Mouse (Mus musculus): ENCODE measurements around the gene Pdia5. TPM values are rescaled to one million over a fixed set of nuclear protein-coding genes. Genes with fewer than 3 reads are reported as not detected.

Pdia5 gene
- total and polyA plus RNA-seq, 3 experiments, result not detected

- Histone ChIP-seq H3K4me1 (ENCODE audit: control insufficient read depth in 1 of 2, insufficient read depth in 2 of 2) (no peaks in the 10 kb centered on the region; a peak in 1 of 4 replicates), H3K4me2 (ENCODE audit: insufficient read depth, low read depth, poor library complexity, severe bottlenecking) (no peak overlapping the region), H3K79me2 (replicated peaks; ENCODE audit: control insufficient read depth, extremely low read depth, insufficient read depth, poor library complexity, severe bottlenecking) (no peaks in the 10 kb centered on the region), H3K4me3 (replicated peaks in 1 of 3; ENCODE audit: low read depth in 2 of 3, low read length in 2 of 3, poor library complexity in 1 of 3) (no peak overlapping the region), H3K36me3 (replicated peaks in 1 of 2; ENCODE audit: control insufficient read depth in 1 of 2, insufficient read depth in 1 of 2, low read length in 1 of 2) (no peaks in the 10 kb centered on the region), H3K27me3 (replicated peaks) (peaks cover 94% of the 10 kb centered on the region), H3K9me3 (replicated peaks; ENCODE audit: low read length) (peaks cover 3% of the 10 kb centered on the region), H3K9ac (ENCODE audit: insufficient read depth, low read depth) (no peak overlapping the region), H3K27ac (ENCODE audit: insufficient read depth, low read depth) (no peak overlapping the region)
- TF ChIP-seq NRF1 (IDR thresholded peaks at IDR 0.05; ENCODE audit: low read depth, low read length) (no peak), KAT2A (IDR thresholded peaks at IDR 0.05; ENCODE audit: insufficient replicate concordance, low read length) (no peak), MYC (IDR thresholded peaks at IDR 0.05; ENCODE audit: low read depth, low read length) (no peak), USF2 (conservative IDR thresholded peaks at IDR 0.05; ENCODE audit: low read depth, low read length) (no peak), CTCF (conservative IDR thresholded peaks at IDR 0.05 in 1 of 2, IDR thresholded peaks at IDR 0.05 in 1 of 2; ENCODE audit: low read depth in 2 of 2, low read length in 2 of 2) (no peak), TCF12 (IDR thresholded peaks at IDR 0.05; ENCODE audit: low read depth, low read length) (no peak), ZC3H11A (IDR thresholded peaks at IDR 0.05; ENCODE audit: low read depth, low read length) (no peak), SMC3 (IDR thresholded peaks at IDR 0.05; ENCODE audit: low read depth, low read length) (no peak), CHD1 (IDR thresholded peaks at IDR 0.05; ENCODE audit: low read depth, low read length) (no peak), ELF1 (IDR thresholded peaks at IDR 0.05; ENCODE audit: low read depth, low read length) (no peak), IRF4 (IDR thresholded peaks at IDR 0.05; ENCODE audit: low read depth, low read length) (no peak), PAX5 (IDR thresholded peaks at IDR 0.05; ENCODE audit: low read length) (no peak)
- in situ Hi-C loops (cut with MboI; ENCODE audit: low pct_ligation_motif_present, low pct_unique_long_range_greater_than_20kb, low sequenced_read_pairs), result no loop called here
- dilution Hi-C loops (cut with MboI; ENCODE audit: extremely low pct_ligation_motif_present, extremely low pct_unique_long_range_greater_than_20kb, low sequenced_read_pairs), result no loop called here
- DNase-seq (ENCODE audit: extremely low read depth), result no peak
Measured at GRCm38 (mm10) chr16:35403356-35403755, 87.3 kb downstream of the Pdia5 start.

GRCm38 (mm10) chr16:35392813-35393212, 97.9 kb downstream of the Pdia5 start:
- peaks cover 13% of the 10 kb centered on the region for H3K9me3 ChIP-seq (replicated peaks; ENCODE audit: low read length)
- in situ Hi-C loops (cut with MboI; ENCODE audit: low pct_ligation_motif_present, low pct_unique_long_range_greater_than_20kb, low sequenced_read_pairs), result no loop called here

More at GRCm38 (mm10) chr16:35392813-35393212, 97.9 kb downstream of the Pdia5 start:
- Histone ChIP-seq H3K9ac (ENCODE audit: insufficient read depth, low read depth) (no peak overlapping the region), H3K27me3 (replicated peaks) (peaks cover 82% of the 10 kb centered on the region), H3K79me2 (replicated peaks; ENCODE audit: control insufficient read depth, extremely low read depth, insufficient read depth, poor library complexity, severe bottlenecking) (no peaks in the 10 kb centered on the region), H3K4me3 (replicated peaks in 1 of 3; ENCODE audit: low read depth in 2 of 3, low read length in 2 of 3, poor library complexity in 1 of 3) (no peak overlapping the region), H3K4me1 (ENCODE audit: control insufficient read depth in 1 of 2, insufficient read depth in 2 of 2) (no peaks in the 10 kb centered on the region), H3K4me2 (ENCODE audit: insufficient read depth, low read depth, poor library complexity, severe bottlenecking) (no peak overlapping the region), H3K27ac (ENCODE audit: insufficient read depth, low read depth) (no peak overlapping the region), H3K36me3 (replicated peaks in 1 of 2; ENCODE audit: control insufficient read depth in 1 of 2, insufficient read depth in 1 of 2, low read length in 1 of 2) (no peaks in the 10 kb centered on the region)
- TF ChIP-seq RCOR1 (conservative IDR thresholded peaks at IDR 0.05; ENCODE audit: low read depth, low read length) (no peak), ZMIZ1 (IDR thresholded peaks at IDR 0.05; ENCODE audit: low read depth, low read length) (no peak), UBTF (IDR thresholded peaks at IDR 0.05; ENCODE audit: low read depth, low read length) (no peak), JUND (conservative IDR thresholded peaks at IDR 0.05; ENCODE audit: low read depth, low read length) (no peak), USF2 (conservative IDR thresholded peaks at IDR 0.05; ENCODE audit: low read depth, low read length) (no peak), POLR2A (IDR thresholded peaks at IDR 0.05; ENCODE audit: low read depth, low read length) (no peak), BHLHE40 (IDR thresholded peaks at IDR 0.05; ENCODE audit: low read depth, low read length) (no peak), TBP (conservative IDR thresholded peaks at IDR 0.05; ENCODE audit: low read depth, low read length) (no peak), HCFC1 (IDR thresholded peaks at IDR 0.05; ENCODE audit: low read depth, low read length) (no peak), NELFE (IDR thresholded peaks at IDR 0.05; ENCODE audit: low read depth, low read length) (no peak), MAZ (IDR thresholded peaks at IDR 0.05; ENCODE audit: low read depth, low read length) (no peak), MAX (IDR thresholded peaks at IDR 0.05; ENCODE audit: low read length) (no peak), MEF2A (IDR thresholded peaks at IDR 0.05; ENCODE audit: borderline replicate concordance, low read depth, low read length) (no peak), ZNF384 (IDR thresholded peaks at IDR 0.05; ENCODE audit: low read depth, low read length) (no peak), JUN (IDR thresholded peaks at IDR 0.05; ENCODE audit: insufficient read depth, low read depth, low read length) (no peak), E2F4 (IDR thresholded peaks at IDR 0.05; ENCODE audit: insufficient replicate concordance, low read depth, low read length) (no peak), ZC3H11A (IDR thresholded peaks at IDR 0.05; ENCODE audit: low read depth, low read length) (no peak), MXI1 (IDR thresholded peaks at IDR 0.05; ENCODE audit: low read depth, low read length) (no peak), KAT2A (IDR thresholded peaks at IDR 0.05; ENCODE audit: insufficient replicate concordance, low read length) (no peak), ELF1 (IDR thresholded peaks at IDR 0.05; ENCODE audit: low read depth, low read length) (no peak)
- dilution Hi-C loops (cut with MboI; ENCODE audit: extremely low pct_ligation_motif_present, extremely low pct_unique_long_range_greater_than_20kb, low sequenced_read_pairs), result no loop called here
- no peak for DNase-seq (ENCODE audit: extremely low read depth)

All from CH12.LX (cell line).